Mouse (Mus musculus) brain, embryonic 14.5 days (tissue): ENCODE data around the gene Comt.

Experiments used
- CTCF ChIP-seq: fragments of 200-500 bp; IDR thresholded peaks from 2 replicates; pipeline ENCODE4 v1.5.1; 2012; ENCODE audit warnings: inconsistent platforms, mild to moderate bottlenecking, moderate library complexity, borderline replicate concordance; ENCODE audit not compliant: insufficient read depth, insufficient read length; ENCODE audit errors: extremely low read depth
- POLR2A ChIP-seq: fragments of 200-500 bp; IDR thresholded peaks from 2 replicates; pipeline ENCODE4 v1.6.1; 2012; ENCODE audit warnings: mild to moderate bottlenecking, inconsistent platforms, borderline replicate concordance; ENCODE audit not compliant: poor library complexity, insufficient read depth, insufficient read length, severe bottlenecking; ENCODE audit errors: extremely low read depth

- TF ChIP-seq CTCF, result no peak
- TF ChIP-seq POLR2A, result no peak
These were observed 2.1 kb downstream of the Comt start for GRCm38 (mm10) chr16:18424364-18425045.
